Mouse (Mus musculus): ENCODE results near the gene Lyzl6.
"Not testable (repeated sequence)": the region's sequence is repeated elsewhere in the genome, so short reads cannot be mapped to it uniquely, and the experiment has no call there.

Gene Lyzl6

GRCm38 (mm10) chr11:103638790-103639189, at the start of gene Lyzl6:
Lyzl6 (minus strand) TSS chr11:103638890.
- DNase-seq (ENCODE audit: low read depth), result no peak

GRCm38 (mm10) chr11:103686706-103687105, 48.0 kb upstream of the Lyzl6 start:
- no peak for DNase-seq (ENCODE audit: low read depth)

- peak; percentile 53 for DNase-seq (ENCODE audit: low read depth)
Observed at GRCm38 (mm10) chr11:103685261-103685736, 46.6 kb upstream of the Lyzl6 start.

- DNase-seq (ENCODE audit: low read depth), result no peak
Observed at GRCm38 (mm10) chr11:103683667-103684334, 45.1 kb upstream of the Lyzl6 start.

GRCm38 (mm10) chr11:103677042-103677441, 38.4 kb upstream of the Lyzl6 start:
- DNase-seq (ENCODE audit: low read depth), result not testable (repeated sequence)

- DNase-seq (ENCODE audit: low read depth), result no peak
Observed at GRCm38 (mm10) chr11:103675556-103675955, 36.9 kb upstream of the Lyzl6 start.

- no peak for DNase-seq (ENCODE audit: low read depth)
Observed at GRCm38 (mm10) chr11:103666907-103667426, 28.3 kb upstream of the Lyzl6 start.

GRCm38 (mm10) chr11:103666181-103666906, 27.7 kb upstream of the Lyzl6 start:
- no peak for DNase-seq (ENCODE audit: low read depth)

GRCm38 (mm10) chr11:103665695-103666094, 27.0 kb upstream of the Lyzl6 start:
- no peak for DNase-seq (ENCODE audit: low read depth)

GRCm38 (mm10) chr11:103663119-103663518, 24.4 kb upstream of the Lyzl6 start:
- no peak for DNase-seq (ENCODE audit: low read depth)

- DNase-seq (ENCODE audit: low read depth), result no peak
Observed at GRCm38 (mm10) chr11:103662546-103662945, 23.9 kb upstream of the Lyzl6 start.

- DNase-seq (ENCODE audit: low read depth), result no peak
Observed at GRCm38 (mm10) chr11:103661863-103662262, 23.2 kb upstream of the Lyzl6 start.

GRCm38 (mm10) chr11:103658189-103658588, 19.5 kb upstream of the Lyzl6 start:
- no peak for DNase-seq (ENCODE audit: low read depth)

- no peak for DNase-seq (ENCODE audit: low read depth)
Observed at GRCm38 (mm10) chr11:103656520-103656919, 17.8 kb upstream of the Lyzl6 start.

GRCm38 (mm10) chr11:103653359-103653965, 14.8 kb upstream of the Lyzl6 start:
- DNase-seq (ENCODE audit: low read depth), result no peak

- DNase-seq (ENCODE audit: low read depth), result no peak
Observed at GRCm38 (mm10) chr11:103651426-103651825, 12.7 kb upstream of the Lyzl6 start.

GRCm38 (mm10) chr11:103649983-103650493, 11.3 kb upstream of the Lyzl6 start:
- DNase-seq (ENCODE audit: low read depth), result no peak

- DNase-seq (ENCODE audit: low read depth), result no peak
Observed at GRCm38 (mm10) chr11:103649301-103649982, 10.8 kb upstream of the Lyzl6 start, which contains the start of gene Rprml. Rprml (plus strand) TSS chr11:103649570.

- no peak for DNase-seq (ENCODE audit: low read depth)
Observed at GRCm38 (mm10) chr11:103648656-103649055, 10.0 kb upstream of the Lyzl6 start.

GRCm38 (mm10) chr11:103647921-103648620, 9.4 kb upstream of the Lyzl6 start:
- no peak for DNase-seq (ENCODE audit: low read depth)

GRCm38 (mm10) chr11:103646301-103646700, 7.6 kb upstream of the Lyzl6 start:
- DNase-seq (ENCODE audit: low read depth), result no peak

Data from fibroblast of lung, adult 2 months (primary cell).